Mouse (Mus musculus): ENCODE measurements at regions not wholly inside any gene's neighbourhood (a gene's known extent, or its start where the extent isn't known, plus 50 kb on each side); places are given as distances from the start of the nearest gene placed in this dataset.
A peak's percentile ranks its signal among the peaks of the same experiment; 100 is the strongest.

- DNase-seq (ENCODE audit: low spot score in 2 of 2), result no peak
Measured at GRCm38 (mm10) chr19:49563612-49564256, 1114.7 kb downstream of the Sorcs1 start.

- DNase-seq (ENCODE audit: low spot score in 2 of 2), result peak in 1 of 2 experiments; percentile 30
Measured at GRCm38 (mm10) chr19:49539445-49540407, 1138.7 kb downstream of the Sorcs1 start.
